Mouse (Mus musculus) forebrain, embryonic 16.5 days (tissue): ENCODE measurements around the gene Zbtb25. TPM values are rescaled to one million over a fixed set of nuclear protein-coding genes. Genes with fewer than 3 reads are reported as not detected.

ENCODE experiments used
- ATAC-seq: fragments of 200-750 bp; cut with Nextera tagmentation; 2 replicates; pipeline ENCODE4 v1.8.0; 2017; ENCODE audit warnings: mild to moderate bottlenecking, moderate library complexity
- H3K27ac ChIP-seq: fragments of 300-500 bp; sonication (generic); 2 replicates; pipeline ENCODE4 v1.5.1; 2014; ENCODE audit warnings: low read length, control low read depth
- H3K27me3 ChIP-seq: fragments of 300-500 bp; sonication (generic); replicated peaks from 2 replicates; pipeline ENCODE4 v1.6.1; 2014; ENCODE audit warnings: low read length; ENCODE audit not compliant: control insufficient read depth, insufficient read depth
- H3K36me3 ChIP-seq: fragments of 300-500 bp; sonication (generic); 2 replicates; pipeline ENCODE4 v1.6.1; 2014; ENCODE audit not compliant: control insufficient read depth, insufficient read depth
- H3K4me1 ChIP-seq: fragments of 300-500 bp; sonication (generic); replicated peaks from 2 replicates; pipeline ENCODE4 v1.6.1; 2014; ENCODE audit warnings: low read length; ENCODE audit not compliant: control insufficient read depth, insufficient read depth
- H3K4me2 ChIP-seq: fragments of 300-500 bp; sonication (generic); 2 replicates; pipeline ENCODE4 v1.6.1; 2014; ENCODE audit warnings: mild to moderate bottlenecking, low read length, control low read depth
- H3K4me3 ChIP-seq: fragments of 300-500 bp; sonication (generic); replicated peaks from 2 replicates; pipeline ENCODE4 v1.5.1; 2014; ENCODE audit warnings: mild to moderate bottlenecking, low read length, control low read depth
- H3K9ac ChIP-seq: fragments of 300-500 bp; sonication (generic); replicated peaks from 2 replicates; pipeline ENCODE4 v1.6.1; 2014; ENCODE audit warnings: low read depth, low read length, control low read depth
- H3K9me3 ChIP-seq: fragments of 300-500 bp; sonication (generic); 2 replicates; pipeline ENCODE4 v1.6.1; 2016; ENCODE audit warnings: low read length; ENCODE audit not compliant: control insufficient read depth
- WGBS: fragments of 180-500 bp; shearing (Covaris S2); extraction: QIAGEN DNeasy Blood & Tissue Kit; methylation state at CpG from one replicate; pipeline ENCODE4 v1.1.7; 2014; 5-methylcytosine and 5-hydroxymethylcytosine counted together
- polyA plus RNA-seq: library from polyadenylated mRNA; unstranded; fragments of >200 nt; fragmentation: Nextera tagmentation; extraction: Ambion mirVana; gene quantifications from 2 replicates; pipeline ENCODE4 v1.2.1, GENCODE M21; 2015

Gene Zbtb25
- polyA plus RNA-seq, 1 experiment from 2014 or later: 16.5 TPM

DNA sequence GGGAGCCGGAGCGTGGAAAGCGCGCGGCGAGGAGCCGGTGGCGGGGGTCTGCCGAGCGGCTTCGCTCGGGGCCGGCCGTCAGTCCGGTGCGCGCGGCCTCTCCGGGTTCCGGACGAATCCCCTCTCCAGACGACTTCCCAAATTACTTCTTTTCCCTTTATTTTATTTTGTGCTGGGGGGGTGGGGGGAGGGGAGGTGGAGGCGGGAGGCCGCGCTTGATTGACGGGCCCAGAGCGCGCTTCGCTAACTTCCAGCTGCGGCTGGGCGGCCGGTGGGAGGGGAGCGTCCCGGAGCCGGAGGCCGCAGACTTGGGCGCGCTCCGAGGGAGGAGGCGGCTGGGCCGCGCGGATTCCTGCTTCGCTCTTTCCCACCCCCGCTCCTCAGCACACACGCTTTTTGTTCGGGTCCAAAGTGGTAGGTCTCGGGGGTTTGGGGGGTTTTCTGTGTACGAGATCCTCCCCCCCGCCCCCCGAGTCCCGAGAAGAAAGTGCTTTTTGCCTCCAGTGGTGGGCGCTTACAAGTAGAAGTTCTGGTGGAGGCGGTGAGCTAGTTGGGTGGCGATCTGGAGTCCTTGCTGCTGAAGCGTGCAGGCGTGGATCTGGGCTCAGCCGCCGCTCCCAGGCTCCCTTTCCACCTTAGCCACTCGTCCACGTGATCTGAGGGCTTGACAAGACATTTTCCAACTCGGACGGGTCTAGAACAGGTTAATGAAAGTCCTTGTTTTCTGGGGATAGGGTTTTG lies 1.6 kb upstream of the Zbtb25 start:
- Histone ChIP-seq H3K36me3 (no peaks in the 10 kb centered on the region), H3K27ac (peak overlapping the region; percentile 97), H3K9ac (peak overlapping the region; percentile 98), H3K4me3 (peak overlapping the region; percentile 94), H3K9me3 (no peaks in the 10 kb centered on the region), H3K27me3 (no peaks in the 10 kb centered on the region), H3K4me1 (peaks cover 41% of the 10 kb centered on the region), H3K4me2 (peak overlapping the region; percentile 89)
- ATAC-seq: peak; percentile 13; the same call in 1 of the 2 replicates
- under 1% methylated on average over 58 of the region's 63 CpGs for WGBS

GRCm38 (mm10) chr12:76369978-76370830 lies 802 bp upstream of the Zbtb25 start, which contains the start of gene Zbtb1:
TSS of gene Zbtb1 (plus strand) at chr12:76370266.
- peak within 1 kb of the TSS; percentile 89 for H3K4me2 ChIP-seq
- WGBS: under 1% methylated on average over 88 of the region's 99 CpGs
- H3K27ac ChIP-seq: peak within 1 kb of the TSS; percentile 97
- H3K9me3 ChIP-seq: no peaks in the 10 kb centered on the region
- H3K27me3 ChIP-seq: no peaks in the 10 kb centered on the region
- ATAC-seq: peak; percentile 67
- H3K4me1 ChIP-seq: peaks cover 41% of the 10 kb centered on the region
- H3K9ac ChIP-seq: peak within 1 kb of the TSS; percentile 98
- H3K4me3 ChIP-seq: peak within 1 kb of the TSS; percentile 94
- no peaks in the 10 kb centered on the region for H3K36me3 ChIP-seq

DNA sequence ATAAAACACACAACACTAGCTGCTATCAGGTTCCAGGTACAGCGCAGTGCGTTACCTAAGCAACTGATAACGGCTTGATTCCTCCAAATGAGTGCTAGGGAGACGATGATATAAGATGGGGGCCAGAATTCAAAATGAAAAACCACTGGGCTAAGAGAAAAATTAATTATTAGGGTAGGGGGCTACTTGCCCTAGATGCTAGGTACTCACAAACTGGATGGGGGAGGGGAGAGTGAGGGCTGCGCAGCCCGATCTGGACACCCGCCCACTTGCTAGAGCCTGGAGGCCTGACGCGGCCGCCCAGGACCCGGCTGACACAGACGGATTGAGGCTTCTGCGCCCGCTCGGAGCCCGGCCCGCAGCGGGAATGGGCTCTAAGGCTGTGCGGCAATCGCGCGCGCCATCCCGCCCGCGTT lies 604 bp downstream of the Zbtb25 start:
- Histone ChIP-seq H3K4me3 (peak overlapping the region; percentile 94), H3K9me3 (no peaks in the 10 kb centered on the region), H3K4me2 (peak overlapping the region; percentile 89), H3K4me1 (peaks cover 39% of the 10 kb centered on the region), H3K27me3 (no peaks in the 10 kb centered on the region), H3K36me3 (no peaks in the 10 kb centered on the region), H3K27ac (peak overlapping the region; percentile 97), H3K9ac (peak overlapping the region; percentile 98)
- WGBS: 1% methylated on average over 26 of the region's 26 CpGs
- peak; percentile 44 for ATAC-seq

- peak overlapping the region; percentile 94 for H3K4me3 ChIP-seq
- H3K9me3 ChIP-seq: no peaks in the 10 kb centered on the region
- H3K27me3 ChIP-seq: no peaks in the 10 kb centered on the region
- peak overlapping the region; percentile 89 for H3K4me2 ChIP-seq
- H3K4me1 ChIP-seq: peaks cover 39% of the 10 kb centered on the region
- ATAC-seq: no peak
- 6% methylated on average over 9 of the region's 9 CpGs for WGBS
- H3K9ac ChIP-seq: peak overlapping the region; percentile 98
- no peaks in the 10 kb centered on the region for H3K36me3 ChIP-seq
- H3K27ac ChIP-seq: peak overlapping the region; percentile 97
These were observed 1.1 kb downstream of the Zbtb25 start for GRCm38 (mm10) chr12:76368201-76368789.

GRCm38 (mm10) chr12:76367096-76367995 lies 2.1 kb downstream of the Zbtb25 start:
- WGBS: 27% methylated on average over 14 of the region's 14 CpGs
- Histone ChIP-seq H3K4me2 (peak overlapping the region; percentile 89), H3K9me3 (no peaks in the 10 kb centered on the region), H3K4me3 (no peak overlapping the region), H3K36me3 (no peaks in the 10 kb centered on the region), H3K27ac (no peak overlapping the region), H3K27me3 (no peaks in the 10 kb centered on the region), H3K9ac (no peak overlapping the region; the same call in 1 of the 2 replicates), H3K4me1 (peaks cover 35% of the 10 kb centered on the region)
- no peak for ATAC-seq

DNA sequence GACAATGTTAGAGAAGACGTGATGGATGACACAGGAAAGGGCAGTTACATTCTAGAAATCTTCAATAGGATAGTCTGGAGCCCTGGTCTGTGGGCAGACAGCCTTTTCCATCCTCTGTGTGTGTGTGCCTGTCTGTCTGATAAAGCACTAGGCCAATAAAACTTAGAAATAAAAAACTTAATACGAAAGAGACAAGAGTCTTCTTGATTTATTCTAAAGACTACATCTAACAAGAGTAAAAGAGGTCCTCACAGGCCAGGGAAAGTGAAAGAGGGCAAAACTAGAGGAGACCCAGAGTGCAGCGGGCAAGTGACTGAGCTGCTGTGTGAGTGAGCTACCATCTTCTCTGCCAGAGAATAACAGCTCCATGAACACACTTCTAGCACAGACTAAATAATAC lies 3.1 kb downstream of the Zbtb25 start:
- 82% methylated on average over 3 of the region's 3 CpGs for WGBS
- Histone ChIP-seq H3K4me3 (no peak overlapping the region), H3K9me3 (no peaks in the 10 kb centered on the region), H3K4me2 (no peak overlapping the region), H3K27me3 (no peaks in the 10 kb centered on the region), H3K36me3 (no peaks in the 10 kb centered on the region), H3K9ac (no peak overlapping the region), H3K4me1 (peaks cover 24% of the 10 kb centered on the region), H3K27ac (no peak overlapping the region)
- no peak for ATAC-seq

DNA sequence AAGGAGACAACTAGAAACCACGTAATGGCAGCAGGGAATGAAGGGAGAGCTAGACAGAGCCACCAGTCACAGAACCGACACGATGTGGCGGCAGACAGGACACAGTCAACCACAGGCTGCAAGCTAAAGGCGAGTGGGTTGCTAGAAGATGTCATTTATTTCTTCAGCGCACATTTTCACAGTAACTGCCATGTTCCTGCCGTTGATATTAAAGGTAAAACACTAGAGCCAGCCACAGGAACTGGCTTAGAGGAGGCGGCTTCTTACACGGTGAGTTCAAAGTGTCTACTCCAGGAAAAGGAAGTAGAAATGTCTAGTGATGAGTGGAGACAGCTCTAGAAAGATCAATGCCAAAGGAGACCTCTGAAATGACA lies 7.1 kb downstream of the Zbtb25 start:
- Histone ChIP-seq H3K4me1 (peaks cover 10% of the 10 kb centered on the region), H3K4me2 (no peak overlapping the region), H3K27me3 (no peaks in the 10 kb centered on the region), H3K4me3 (no peak overlapping the region), H3K9me3 (no peaks in the 10 kb centered on the region), H3K9ac (no peak overlapping the region), H3K36me3 (0 out of 2 replicates have a peak, but pooled peaks cover 2% of the 10 kb centered on the region), H3K27ac (no peak overlapping the region)
- WGBS: 88% methylated on average over 9 of the region's 9 CpGs
- ATAC-seq: no peak

DNA sequence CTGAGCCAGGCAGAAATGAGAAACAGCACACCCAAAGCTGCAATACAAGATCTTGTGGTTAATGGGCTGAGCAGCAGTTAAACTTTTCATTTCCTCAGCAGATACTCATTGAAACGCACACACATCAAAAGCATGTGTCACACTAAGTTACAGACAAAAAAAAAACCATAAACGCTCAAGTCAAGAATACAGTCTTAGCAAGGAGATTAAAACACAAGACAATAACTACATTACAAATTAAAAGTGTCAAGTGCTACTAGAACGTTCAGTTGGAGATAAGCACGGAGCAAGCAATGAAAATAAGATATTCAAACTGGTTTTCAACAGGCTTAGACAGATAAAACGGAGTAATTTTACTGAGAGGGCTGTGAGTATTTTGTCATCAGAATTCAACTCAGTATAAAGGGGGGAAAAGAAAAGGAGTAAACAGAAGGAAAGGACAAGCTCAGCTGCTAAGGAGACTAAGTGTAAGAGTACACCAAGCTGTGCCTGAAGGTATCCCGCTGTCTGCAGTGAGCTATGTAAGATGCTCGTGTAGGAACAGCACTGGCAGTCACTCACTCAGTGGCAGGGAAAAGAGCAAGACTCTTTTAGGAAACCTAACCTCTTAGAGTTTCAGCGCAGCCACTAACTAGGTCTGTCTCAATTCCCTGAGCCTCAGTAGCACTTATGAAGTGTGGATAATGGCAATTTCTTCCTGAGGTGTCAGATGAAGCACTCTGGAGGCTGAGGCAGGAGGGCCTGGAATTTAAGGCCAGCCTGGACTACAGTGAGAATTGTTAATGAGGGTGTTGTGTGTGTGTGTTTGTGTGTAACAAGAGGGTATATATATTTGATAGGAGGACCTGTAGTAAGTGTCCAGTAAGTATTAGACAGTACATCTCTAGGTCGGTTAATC lies 7.7 kb downstream of the Zbtb25 start:
- Histone ChIP-seq H3K27me3 (no peaks in the 10 kb centered on the region), H3K27ac (no peak overlapping the region), H3K4me1 (peaks cover 4% of the 10 kb centered on the region; the same call in 1 of the 2 replicates), H3K36me3 (0 out of 2 replicates have a peak, but pooled peaks cover 2% of the 10 kb centered on the region), H3K9ac (no peak overlapping the region), H3K4me2 (no peak overlapping the region), H3K4me3 (no peak overlapping the region), H3K9me3 (no peaks in the 10 kb centered on the region)
- WGBS: 64% methylated on average over 9 of the region's 9 CpGs
- ATAC-seq: no peak
